Mouse (Mus musculus) kidney, adult 2 months (tissue): ENCODE results near the gene Gm10300.

Experiments used
- CTCF ChIP-seq: fragments of 200-500 bp; conservative IDR thresholded peaks from 2 replicates; pipeline ENCODE4 v1.5.1; 2011; ENCODE audit warnings: low read depth, mild to moderate bottlenecking, control low read depth, low read length, moderate library complexity, mixed read lengths; ENCODE audit not compliant: insufficient read depth, insufficient read length
- POLR2A ChIP-seq: fragments of 200-500 bp; IDR thresholded peaks from one replicate; pipeline ENCODE4 v1.6.1; 2011; ENCODE audit warnings: low read depth, low read length, control low read depth

- TF ChIP-seq POLR2A = no peak
- TF ChIP-seq CTCF = no peak
These were observed 48.6 kb upstream of the Gm10300 start for GRCm38 (mm10) chr4:132025738-132026527.
